Mouse (Mus musculus): ENCODE measurements around the gene Tbx2. TPM values are rescaled to one million over a fixed set of nuclear protein-coding genes. Genes with fewer than 3 reads are reported as not detected.
A peak's percentile ranks its signal among the peaks of the same experiment; 100 is the strongest.

Gene Tbx2
- polyA plus RNA-seq, 1 experiment = 3.5 TPM

DNA sequence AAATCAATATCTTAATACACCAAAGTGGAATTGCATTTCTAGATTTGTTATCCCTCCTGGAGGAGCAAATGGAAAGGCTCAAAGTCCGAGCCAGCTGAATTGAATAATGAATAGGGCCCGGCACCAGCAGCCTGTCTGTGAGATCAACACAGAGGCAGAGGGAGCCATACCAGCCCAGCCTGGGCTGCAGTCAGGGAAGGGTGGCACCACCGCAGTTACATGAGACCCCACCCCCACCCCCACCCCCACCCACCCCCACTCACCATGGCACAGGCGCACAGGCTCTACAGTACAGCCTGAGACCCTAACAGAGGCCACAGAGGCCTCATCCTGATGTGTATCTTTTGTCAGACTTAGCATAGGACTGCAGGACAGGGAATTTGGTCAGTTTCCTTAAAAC lies 17.7 kb upstream of the Tbx2 start:
- H3K4me1 ChIP-seq (ENCODE audit: control insufficient read depth, insufficient read depth, low read length) = no peaks in the 10 kb centered on the region
- H3K27ac ChIP-seq (ENCODE audit: insufficient read depth, low read length) = no peak overlapping the region

DNA sequence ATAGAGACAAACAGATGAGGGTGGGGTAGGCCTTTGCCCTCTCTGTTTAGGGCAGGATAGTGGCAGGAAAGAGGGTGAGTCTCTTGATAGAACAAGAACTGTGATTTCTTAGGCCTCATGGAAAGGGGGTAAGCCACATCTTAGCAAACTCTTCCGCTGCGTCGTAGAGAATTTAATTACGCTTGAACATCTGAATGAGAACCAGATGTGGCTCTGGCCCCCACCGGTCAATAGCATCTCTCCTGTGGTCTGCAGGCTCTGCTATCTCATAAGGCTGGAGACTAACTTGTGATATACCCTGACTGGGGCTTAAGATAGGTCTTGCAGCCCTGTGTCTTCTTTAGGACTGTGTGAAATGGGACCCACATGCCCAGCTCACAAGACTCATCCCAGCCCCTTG lies 15.9 kb upstream of the Tbx2 start:
- Histone ChIP-seq H3K4me3 (replicated peaks; ENCODE audit: insufficient read depth, low read depth, low read length) (no peak overlapping the region), H3K27ac (ENCODE audit: insufficient read depth, low read length) (no peak overlapping the region), H3K27me3 (ENCODE audit: control insufficient read depth, insufficient read depth, low read length) (no peaks in the 10 kb centered on the region), H3K4me1 (ENCODE audit: control insufficient read depth, insufficient read depth, low read length) (no peaks in the 10 kb centered on the region)
- no peak for DNase-seq
- TF ChIP-seq CTCF (IDR thresholded peaks at IDR 0.05; ENCODE audit: borderline replicate concordance, insufficient read depth, low read depth, low read length) = no peak
- WGBS = 94% methylated on average over 5 of the region's 5 CpGs

More for the DNA sequence above, 17.7 kb upstream of the Tbx2 start:
- Histone ChIP-seq H3K4me3 (replicated peaks; ENCODE audit: insufficient read depth, low read depth, low read length) (no peak overlapping the region), H3K27me3 (ENCODE audit: control insufficient read depth, insufficient read depth, low read length) (no peaks in the 10 kb centered on the region)
- WGBS = 56% methylated on average over 4 of the region's 4 CpGs
- DNase-seq = no peak
- no peak for TF ChIP-seq CTCF (IDR thresholded peaks at IDR 0.05; ENCODE audit: borderline replicate concordance, insufficient read depth, low read depth, low read length)
- no peak for TF ChIP-seq POLR2A (IDR thresholded peaks at IDR 0.05; ENCODE audit: borderline replicate concordance, insufficient read depth, low read length)

DNA sequence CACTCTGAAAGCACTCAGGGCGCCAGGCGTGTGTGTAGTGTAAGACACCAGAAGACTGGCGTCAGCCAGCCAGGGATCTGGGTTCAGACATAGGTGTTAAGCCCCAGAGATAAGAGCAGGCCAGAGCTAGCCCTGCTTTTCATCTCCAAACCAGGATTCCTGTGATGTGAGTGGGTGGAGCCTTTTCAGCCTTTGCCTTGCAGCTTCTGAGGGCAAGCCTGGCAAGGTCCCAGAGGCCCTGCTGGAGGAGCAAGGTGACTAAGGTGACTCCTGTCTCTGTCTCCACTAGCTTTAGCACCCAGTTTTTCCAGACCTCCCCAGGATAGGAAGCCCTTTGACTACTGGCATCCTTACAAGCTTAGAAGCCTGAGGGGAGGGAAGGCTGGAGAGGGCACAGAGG lies 13.9 kb upstream of the Tbx2 start:
- H3K27ac ChIP-seq (ENCODE audit: insufficient read depth, low read length) = no peak overlapping the region
- no peak for DNase-seq
- H3K4me3 ChIP-seq (replicated peaks; ENCODE audit: insufficient read depth, low read depth, low read length) = no peak overlapping the region
- TF ChIP-seq POLR2A (IDR thresholded peaks at IDR 0.05; ENCODE audit: borderline replicate concordance, insufficient read depth, low read length) (no peak), CTCF (IDR thresholded peaks at IDR 0.05; ENCODE audit: borderline replicate concordance, insufficient read depth, low read depth, low read length) (no peak)
- no peaks in the 10 kb centered on the region for H3K4me1 ChIP-seq (ENCODE audit: control insufficient read depth, insufficient read depth, low read length)
- WGBS = 96% methylated on average over 3 of the region's 3 CpGs
- H3K27me3 ChIP-seq (ENCODE audit: control insufficient read depth, insufficient read depth, low read length) = no peaks in the 10 kb centered on the region

DNA sequence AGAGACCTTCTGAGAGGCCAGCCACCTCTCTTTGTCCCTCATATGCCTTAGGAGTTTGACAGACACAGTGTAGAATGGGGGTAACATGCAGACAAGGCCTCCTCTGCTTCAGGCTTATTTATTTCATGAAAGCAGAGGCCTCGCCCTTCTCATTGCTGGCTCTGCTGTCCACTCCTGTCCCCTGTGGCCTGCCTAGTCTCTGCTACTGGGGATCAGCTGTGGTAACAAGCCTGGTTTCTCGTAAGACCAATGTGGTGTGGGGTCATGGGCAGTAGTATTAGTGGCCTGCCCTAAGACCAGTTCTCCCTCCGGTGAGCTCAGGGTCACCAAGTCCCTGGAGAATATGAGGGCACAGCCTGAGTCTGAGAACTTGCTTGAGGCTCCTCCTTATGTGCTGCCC lies 11.4 kb upstream of the Tbx2 start:
- WGBS = 95% methylated on average over 3 of the region's 3 CpGs
- Histone ChIP-seq H3K27ac (ENCODE audit: insufficient read depth, low read length) (no peak overlapping the region), H3K27me3 (ENCODE audit: control insufficient read depth, insufficient read depth, low read length) (no peaks in the 10 kb centered on the region), H3K4me3 (replicated peaks; ENCODE audit: insufficient read depth, low read depth, low read length) (no peak overlapping the region), H3K4me1 (ENCODE audit: control insufficient read depth, insufficient read depth, low read length) (no peaks in the 10 kb centered on the region)
- no peak for DNase-seq
- no peak for TF ChIP-seq POLR2A (IDR thresholded peaks at IDR 0.05; ENCODE audit: borderline replicate concordance, insufficient read depth, low read length)
- no peak for TF ChIP-seq CTCF (IDR thresholded peaks at IDR 0.05; ENCODE audit: borderline replicate concordance, insufficient read depth, low read depth, low read length)

DNA sequence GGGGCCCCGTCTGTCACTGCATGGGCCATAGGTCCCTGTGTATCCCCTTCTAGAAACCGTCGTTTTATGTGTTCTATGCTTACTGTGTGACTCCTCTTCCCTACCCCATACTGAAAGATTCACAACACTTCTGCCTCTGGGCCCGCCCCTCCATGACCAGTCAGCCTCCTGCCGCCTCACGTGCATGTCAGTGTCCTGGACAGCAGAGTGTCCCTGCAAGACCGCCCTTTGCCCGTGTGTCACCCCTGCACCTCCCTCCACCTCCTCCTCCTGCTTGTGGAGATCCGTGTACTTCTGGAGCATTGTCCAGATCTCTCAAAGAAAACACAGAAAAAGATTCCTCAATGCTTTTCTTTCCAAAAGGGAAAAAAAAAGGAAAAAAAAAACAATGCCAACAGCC lies 10.7 kb upstream of the Tbx2 start:
- no peak for DNase-seq
- Histone ChIP-seq H3K4me3 (replicated peaks; ENCODE audit: insufficient read depth, low read depth, low read length) (no peak overlapping the region), H3K27ac (ENCODE audit: insufficient read depth, low read length) (no peak overlapping the region), H3K4me1 (ENCODE audit: control insufficient read depth, insufficient read depth, low read length) (no peaks in the 10 kb centered on the region), H3K27me3 (ENCODE audit: control insufficient read depth, insufficient read depth, low read length) (no peaks in the 10 kb centered on the region; the same call in 1 of the 2 replicates)
- WGBS = 81% methylated on average over 9 of the region's 9 CpGs
- no peak for TF ChIP-seq POLR2A (IDR thresholded peaks at IDR 0.05; ENCODE audit: borderline replicate concordance, insufficient read depth, low read length)
- no peak for TF ChIP-seq CTCF (IDR thresholded peaks at IDR 0.05; ENCODE audit: borderline replicate concordance, insufficient read depth, low read depth, low read length)

DNA sequence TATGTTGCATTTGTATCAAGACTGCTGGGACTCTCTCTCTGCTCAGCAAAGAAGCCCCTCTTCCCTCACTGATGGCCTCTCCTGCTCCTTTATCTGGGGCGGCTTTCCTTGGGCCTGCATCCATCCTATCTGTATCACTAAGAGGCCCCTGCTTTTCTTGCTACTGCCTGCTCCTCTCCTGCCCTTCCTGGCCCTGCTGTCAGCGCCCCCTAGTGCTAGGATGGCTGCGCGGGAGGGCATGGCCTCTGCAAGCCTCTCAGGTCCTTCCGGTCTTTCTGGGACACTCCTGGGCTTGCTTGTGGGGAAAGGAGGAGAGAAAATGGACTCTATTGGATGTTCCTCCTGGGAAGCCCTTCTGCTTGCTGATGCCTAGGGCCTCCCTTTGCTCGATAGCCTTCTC lies 9.2 kb upstream of the Tbx2 start:
- TF ChIP-seq CTCF (IDR thresholded peaks at IDR 0.05; ENCODE audit: borderline replicate concordance, insufficient read depth, low read depth, low read length) (peak; percentile 65), POLR2A (IDR thresholded peaks at IDR 0.05; ENCODE audit: borderline replicate concordance, insufficient read depth, low read length) (no peak)
- Histone ChIP-seq H3K27me3 (ENCODE audit: control insufficient read depth, insufficient read depth, low read length) (no peaks in the 10 kb centered on the region; the same call in 1 of the 2 replicates), H3K4me1 (ENCODE audit: control insufficient read depth, insufficient read depth, low read length) (no peaks in the 10 kb centered on the region), H3K4me3 (replicated peaks; ENCODE audit: insufficient read depth, low read depth, low read length) (no peak overlapping the region), H3K27ac (ENCODE audit: insufficient read depth, low read length) (no peak overlapping the region)
- DNase-seq = peak; percentile 37 to 62
- WGBS = 25% methylated on average over 6 of the region's 6 CpGs

DNA sequence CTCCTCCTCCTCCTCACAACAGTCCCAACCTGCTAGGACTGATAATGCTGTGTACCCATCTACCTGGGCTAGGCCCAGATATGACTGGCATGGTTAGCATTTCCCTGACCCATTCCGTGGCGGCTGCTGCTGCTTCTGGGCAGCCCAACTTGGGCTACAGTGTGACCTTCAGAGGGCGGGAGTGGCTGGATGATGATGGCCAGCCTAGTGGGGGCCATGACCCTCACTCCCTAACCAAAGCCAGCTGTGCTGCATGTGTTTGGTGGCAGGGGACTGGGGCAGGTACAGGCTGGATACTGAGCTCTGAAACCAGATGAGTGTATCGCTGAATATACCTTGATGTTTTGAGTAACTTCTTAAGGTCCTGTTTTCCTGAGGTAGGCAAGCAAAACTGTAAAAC lies 8.6 kb upstream of the Tbx2 start:
- Histone ChIP-seq H3K27me3 (ENCODE audit: control insufficient read depth, insufficient read depth, low read length) (no peaks in the 10 kb centered on the region; the same call in 1 of the 2 replicates), H3K4me3 (replicated peaks; ENCODE audit: insufficient read depth, low read depth, low read length) (no peak overlapping the region), H3K4me1 (ENCODE audit: control insufficient read depth, insufficient read depth, low read length) (no peaks in the 10 kb centered on the region), H3K27ac (ENCODE audit: insufficient read depth, low read length) (no peak overlapping the region)
- TF ChIP-seq CTCF (IDR thresholded peaks at IDR 0.05; ENCODE audit: borderline replicate concordance, insufficient read depth, low read depth, low read length) (no peak), POLR2A (IDR thresholded peaks at IDR 0.05; ENCODE audit: borderline replicate concordance, insufficient read depth, low read length) (no peak)
- no peak for DNase-seq
- WGBS = 97% methylated on average over 4 of the region's 4 CpGs

DNA sequence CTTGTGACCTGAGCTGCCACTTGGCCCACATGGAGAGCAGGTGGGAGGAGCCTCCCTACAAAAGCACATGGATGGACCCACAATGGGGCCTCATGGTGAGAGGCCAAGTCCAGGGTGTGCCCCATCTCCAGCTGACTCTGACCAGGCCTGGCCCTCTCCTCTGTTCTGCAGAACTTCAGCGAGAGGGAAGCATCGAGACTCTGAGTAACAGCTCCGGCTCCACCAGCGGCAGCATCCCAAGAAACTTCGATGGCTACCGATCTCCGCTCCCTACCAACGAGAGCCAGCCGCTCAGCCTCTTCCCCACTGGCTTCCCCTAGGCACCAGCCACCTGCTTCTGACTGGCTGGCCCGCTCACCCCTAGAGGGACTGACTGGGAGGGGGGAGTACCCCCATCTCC lies 7.3 kb upstream of the Tbx2 start:
- Histone ChIP-seq H3K4me1 (ENCODE audit: control insufficient read depth, insufficient read depth, low read length) (no peaks in the 10 kb centered on the region), H3K4me3 (replicated peaks; ENCODE audit: insufficient read depth, low read depth, low read length) (no peak overlapping the region), H3K27ac (ENCODE audit: insufficient read depth, low read length) (no peak overlapping the region), H3K27me3 (ENCODE audit: control insufficient read depth, insufficient read depth, low read length) (no peaks in the 10 kb centered on the region; the same call in 1 of the 2 replicates)
- no peak for DNase-seq
- TF ChIP-seq POLR2A (IDR thresholded peaks at IDR 0.05; ENCODE audit: borderline replicate concordance, insufficient read depth, low read length) (no peak), CTCF (IDR thresholded peaks at IDR 0.05; ENCODE audit: borderline replicate concordance, insufficient read depth, low read depth, low read length) (no peak)
- 70% methylated on average over 10 of the region's 10 CpGs for WGBS

All from cerebellum, adult 2 months (tissue).